Mouse (Mus musculus) limb, embryonic 12.5 days (tissue): Measurements from ENCODE around the gene Cdk19. TPM values are rescaled to one million over a fixed set of nuclear protein-coding genes. Genes with fewer than 3 reads are reported as not detected.

ENCODE experiments used
- ATAC-seq: fragments of 200-750 bp; cut with Nextera tagmentation; 2 replicates; pipeline ENCODE4 v1.8.0; 2017; ENCODE audit warnings: low read depth, moderate TSS enrichment; ENCODE audit not compliant: insufficient number of reproducible peaks, insufficient read depth, low FRiP score, low TSS enrichment
- H3K27ac ChIP-seq: fragments of 300-500 bp; sonication (generic); 2 replicates; pipeline ENCODE4 v1.5.1; 2016; ENCODE audit warnings: mild to moderate bottlenecking, moderate library complexity
- H3K27me3 ChIP-seq: fragments of 300-500 bp; sonication (generic); 2 replicates; pipeline ENCODE4 v1.6.1; 2016; ENCODE audit warnings: mild to moderate bottlenecking, moderate library complexity
- H3K36me3 ChIP-seq: fragments of 300-500 bp; sonication (generic); 2 replicates; pipeline ENCODE4 v1.6.1; 2016; ENCODE audit warnings: mild to moderate bottlenecking, moderate library complexity
- H3K4me1 ChIP-seq: fragments of 300-500 bp; sonication (generic); replicated peaks from 2 replicates; pipeline ENCODE4 v1.6.1; 2016
- H3K4me2 ChIP-seq: fragments of 300-500 bp; sonication (generic); 2 replicates; pipeline ENCODE4 v1.6.1; 2016; ENCODE audit warnings: mild to moderate bottlenecking, moderate library complexity
- H3K4me3 ChIP-seq: fragments of 300-500 bp; sonication (generic); replicated peaks from 2 replicates; pipeline ENCODE4 v1.5.1; 2016; ENCODE audit warnings: mild to moderate bottlenecking
- H3K9ac ChIP-seq: fragments of 300-500 bp; sonication (generic); replicated peaks from 2 replicates; pipeline ENCODE4 v1.6.1; 2016; ENCODE audit warnings: mild to moderate bottlenecking, moderate library complexity
- H3K9me3 ChIP-seq: fragments of 300-500 bp; sonication (generic); 2 replicates; pipeline ENCODE4 v1.6.1; 2016; ENCODE audit warnings: mild to moderate bottlenecking, moderate library complexity
- WGBS: fragments of 180-500 bp; shearing (Covaris S2); methylation state at CpG from one replicate; pipeline ENCODE4 v1.1.7; 2016; 5-methylcytosine and 5-hydroxymethylcytosine counted together
- polyA plus RNA-seq: library from polyadenylated mRNA; unstranded; fragments of >200 nt; fragmentation: Nextera tagmentation; extraction: Ambion mirVana; gene quantifications from 2 replicates; pipeline ENCODE4 v1.2.1, GENCODE M21; 2016

The Cdk19 gene
- polyA plus RNA-seq, 1 experiment from 2014 or later, result 15.7 TPM

DNA sequence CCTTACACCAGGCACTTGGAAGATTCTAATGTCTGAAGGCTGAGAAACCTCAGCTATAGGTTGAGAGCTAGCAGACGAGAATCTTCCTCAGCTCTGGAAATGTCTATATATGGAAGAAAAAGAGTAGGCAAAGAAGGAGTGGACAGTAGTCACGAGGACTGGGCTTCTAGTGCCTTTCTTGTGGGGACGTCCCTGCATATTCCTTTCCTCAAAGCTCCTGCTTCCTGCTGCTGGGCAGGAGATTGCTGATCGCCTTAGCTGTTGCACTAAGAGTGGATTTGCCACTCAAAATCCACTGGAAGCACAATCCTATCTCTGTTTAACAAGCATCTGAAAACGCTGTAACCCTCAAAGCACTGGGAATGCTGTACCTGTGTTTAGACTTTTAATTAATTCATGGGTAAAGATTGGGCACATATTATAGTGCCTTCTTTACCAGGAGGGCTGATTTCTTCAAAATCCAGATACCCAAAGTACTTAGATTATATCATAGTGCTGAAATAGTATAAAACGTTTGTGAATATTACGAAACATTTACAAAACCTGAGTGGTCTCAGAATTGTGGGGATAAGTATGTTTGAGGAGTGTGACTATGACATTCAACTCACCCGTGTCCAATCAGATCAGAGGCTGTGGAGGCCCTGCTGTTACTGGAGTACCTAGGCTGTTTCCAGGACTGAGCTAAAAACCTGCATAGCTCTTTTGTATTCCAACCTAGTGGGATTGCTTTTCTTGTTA, 128.0 kb downstream of the Cdk19 start:
- H3K4me2 ChIP-seq, result no peak overlapping the region
- H3K9ac ChIP-seq, result no peak overlapping the region
- 84% methylated on average over 8 of the region's 8 CpGs for WGBS
- H3K4me3 ChIP-seq, result no peak overlapping the region
- H3K4me1 ChIP-seq, result no peaks in the 10 kb centered on the region
- no peak for ATAC-seq
- no peaks in the 10 kb centered on the region for H3K27me3 ChIP-seq
- no peak overlapping the region for H3K27ac ChIP-seq
- H3K9me3 ChIP-seq, result no peaks in the 10 kb centered on the region
- H3K36me3 ChIP-seq, result peaks cover 22% of the 10 kb centered on the region

DNA sequence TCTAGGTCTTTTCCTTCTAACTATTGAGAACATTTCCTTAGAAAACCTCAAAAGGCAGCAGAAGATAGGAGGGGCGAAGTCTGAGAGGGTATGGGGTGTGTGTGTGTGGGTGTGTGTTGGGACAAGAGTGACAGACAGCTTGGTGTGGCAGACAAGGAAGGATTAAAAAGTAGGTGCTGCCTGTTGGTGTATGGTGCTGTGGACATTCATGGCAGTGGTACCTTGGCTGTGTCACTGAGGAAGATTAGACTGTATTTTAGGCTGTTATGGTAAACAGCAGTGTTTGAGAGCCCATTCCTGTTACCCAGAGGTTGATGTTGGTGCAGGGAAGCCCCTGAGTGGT, 128.5 kb downstream of the Cdk19 start:
- 90% methylated on average over 1 of the region's 1 CpGs for WGBS

GRCm38 (mm10) chr10:40469145-40469544, 129.8 kb downstream of the Cdk19 start:
- WGBS, result 89% methylated on average over 2 of the region's 2 CpGs
- no peak for ATAC-seq

More for the DNA sequence above, 128.5 kb downstream of the Cdk19 start:
- H3K9me3 ChIP-seq, result no peaks in the 10 kb centered on the region
- H3K36me3 ChIP-seq, result peaks cover 27% of the 10 kb centered on the region
- H3K4me3 ChIP-seq, result no peak overlapping the region
- H3K4me1 ChIP-seq, result no peaks in the 10 kb centered on the region
- H3K27ac ChIP-seq, result no peak overlapping the region
- no peaks in the 10 kb centered on the region for H3K27me3 ChIP-seq
- H3K9ac ChIP-seq, result no peak overlapping the region
- no peak for ATAC-seq
- no peak overlapping the region for H3K4me2 ChIP-seq

DNA sequence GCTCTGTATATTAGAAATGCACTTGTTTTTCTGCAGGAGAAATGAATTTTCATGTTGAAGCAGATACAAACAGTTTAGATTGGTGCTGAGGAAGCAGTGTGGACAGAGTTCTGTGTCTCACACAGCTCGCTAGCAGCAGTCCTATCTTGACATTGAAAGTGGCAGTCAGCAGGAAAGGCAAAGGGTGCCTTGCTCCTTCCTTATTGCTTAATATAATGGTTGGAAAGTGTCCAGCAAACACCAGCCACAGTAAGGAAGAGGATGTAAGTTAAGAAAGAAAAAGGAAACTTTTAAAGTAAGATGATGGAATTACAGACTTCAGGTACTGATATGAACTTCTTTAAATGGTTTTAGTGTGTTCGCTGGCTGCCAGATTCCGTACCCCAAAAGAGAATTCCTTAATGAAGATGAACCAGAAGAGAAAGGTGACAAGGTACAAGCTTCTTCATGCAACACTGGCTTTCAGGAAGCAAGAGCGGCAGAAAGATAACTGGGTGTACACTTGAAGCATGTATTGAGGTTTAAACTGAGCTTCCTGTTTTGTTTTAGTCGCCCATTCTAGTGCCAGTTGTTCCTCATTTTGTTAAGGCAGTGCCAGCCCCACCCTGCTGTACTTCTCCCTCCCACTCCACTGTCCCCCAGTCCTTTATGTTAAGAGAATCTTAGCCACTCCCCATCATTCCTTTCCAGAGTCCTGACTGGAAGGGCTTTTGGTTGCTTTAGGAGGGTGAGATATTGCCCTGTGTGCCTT, 137.3 kb downstream of the Cdk19 start:
- Histone ChIP-seq H3K4me2 (no peak overlapping the region), H3K4me1 (no peaks in the 10 kb centered on the region), H3K9ac (no peak overlapping the region), H3K36me3 (peaks cover 72% of the 10 kb centered on the region), H3K27ac (no peak overlapping the region), H3K27me3 (no peaks in the 10 kb centered on the region), H3K4me3 (no peak overlapping the region), H3K9me3 (no peaks in the 10 kb centered on the region)
- 90% methylated on average over 5 of the region's 5 CpGs for WGBS
- no peak for ATAC-seq

More at GRCm38 (mm10) chr10:40469145-40469544, 129.8 kb downstream of the Cdk19 start:
- peaks cover 36% of the 10 kb centered on the region for H3K36me3 ChIP-seq
- no peak overlapping the region for H3K4me3 ChIP-seq
- no peak overlapping the region for H3K4me2 ChIP-seq
- no peaks in the 10 kb centered on the region for H3K4me1 ChIP-seq
- H3K27ac ChIP-seq, result no peak overlapping the region
- no peaks in the 10 kb centered on the region for H3K27me3 ChIP-seq
- H3K9me3 ChIP-seq, result no peaks in the 10 kb centered on the region
- no peak overlapping the region for H3K9ac ChIP-seq

- WGBS, result 92% methylated on average over 18 of the region's 18 CpGs
- H3K36me3 ChIP-seq, result peaks cover 66% of the 10 kb centered on the region
Observed at GRCm38 (mm10) chr10:40477426-40478075, 138.2 kb downstream of the Cdk19 start.

GRCm38 (mm10) chr10:40478626-40479025, 139.3 kb downstream of the Cdk19 start:
- Histone ChIP-seq H3K27ac (no peak overlapping the region), H3K36me3 (peaks cover 62% of the 10 kb centered on the region)
- WGBS, result 97% methylated on average over 3 of the region's 3 CpGs

More at GRCm38 (mm10) chr10:40477426-40478075, 138.2 kb downstream of the Cdk19 start:
- no peaks in the 10 kb centered on the region for H3K9me3 ChIP-seq
- H3K4me3 ChIP-seq, result no peak overlapping the region
- H3K4me2 ChIP-seq, result no peak overlapping the region
- no peaks in the 10 kb centered on the region for H3K4me1 ChIP-seq
- ATAC-seq, result no peak
- no peak overlapping the region for H3K9ac ChIP-seq
- no peak overlapping the region for H3K27ac ChIP-seq
- no peaks in the 10 kb centered on the region for H3K27me3 ChIP-seq

GRCm38 (mm10) chr10:40479216-40479615, 139.9 kb downstream of the Cdk19 start:
- Histone ChIP-seq H3K36me3 (peaks cover 64% of the 10 kb centered on the region), H3K27ac (no peak overlapping the region), H3K4me2 (no peak overlapping the region), H3K4me3 (no peak overlapping the region), H3K9ac (no peak overlapping the region), H3K4me1 (no peaks in the 10 kb centered on the region), H3K27me3 (no peaks in the 10 kb centered on the region), H3K9me3 (no peaks in the 10 kb centered on the region)
- 86% methylated on average over 1 of the region's 1 CpGs for WGBS
- no peak for ATAC-seq

More at GRCm38 (mm10) chr10:40478626-40479025, 139.3 kb downstream of the Cdk19 start:
- no peak for ATAC-seq
- no peak overlapping the region for H3K4me3 ChIP-seq
- no peak overlapping the region for H3K9ac ChIP-seq
- no peaks in the 10 kb centered on the region for H3K9me3 ChIP-seq
- H3K27me3 ChIP-seq, result no peaks in the 10 kb centered on the region
- H3K4me2 ChIP-seq, result no peak overlapping the region
- H3K4me1 ChIP-seq, result no peaks in the 10 kb centered on the region

GRCm38 (mm10) chr10:40479621-40480193, 140.3 kb downstream of the Cdk19 start:
- no peak overlapping the region for H3K27ac ChIP-seq

DNA sequence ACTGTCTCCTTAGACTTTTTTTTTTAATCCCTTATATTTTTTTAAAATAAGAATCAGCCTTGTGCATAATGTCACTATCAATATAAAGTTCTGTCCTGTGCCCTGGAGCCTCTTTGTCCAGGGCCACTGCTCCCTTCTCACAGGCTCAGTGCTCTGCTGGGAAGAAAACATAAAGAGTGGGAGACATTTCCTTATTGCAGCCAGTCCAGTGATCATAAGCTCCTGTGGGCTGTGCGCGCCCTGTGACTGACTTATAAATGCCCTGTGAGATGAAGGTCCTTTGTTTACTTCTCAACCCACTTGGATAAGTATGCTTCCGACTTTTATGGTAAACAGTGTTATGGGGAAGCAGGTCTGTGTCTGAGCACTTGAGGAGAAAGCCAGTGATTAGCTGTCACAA, 142.2 kb downstream of the Cdk19 start:
- Histone ChIP-seq H3K36me3 (peaks cover 45% of the 10 kb centered on the region), H3K9ac (no peak overlapping the region), H3K27ac (no peak overlapping the region), H3K4me2 (no peak overlapping the region), H3K27me3 (no peaks in the 10 kb centered on the region), H3K4me3 (no peak overlapping the region), H3K9me3 (no peaks in the 10 kb centered on the region), H3K4me1 (no peaks in the 10 kb centered on the region)
- WGBS, result 90% methylated on average over 3 of the region's 3 CpGs
- no peak for ATAC-seq

More at GRCm38 (mm10) chr10:40479621-40480193, 140.3 kb downstream of the Cdk19 start:
- H3K4me2 ChIP-seq, result no peak overlapping the region
- H3K36me3 ChIP-seq, result peaks cover 61% of the 10 kb centered on the region
- no peak overlapping the region for H3K4me3 ChIP-seq
- H3K4me1 ChIP-seq, result no peaks in the 10 kb centered on the region
- no peak for ATAC-seq
- H3K27me3 ChIP-seq, result no peaks in the 10 kb centered on the region
- no peak overlapping the region for H3K9ac ChIP-seq
- WGBS, result 70% methylated on average over 8 of the region's 8 CpGs
- no peaks in the 10 kb centered on the region for H3K9me3 ChIP-seq

GRCm38 (mm10) chr10:40482285-40482684, 142.9 kb downstream of the Cdk19 start:
- no peak overlapping the region for H3K9ac ChIP-seq
- WGBS, result 84% methylated on average over 6 of the region's 6 CpGs
- H3K4me1 ChIP-seq, result no peaks in the 10 kb centered on the region
- H3K27me3 ChIP-seq, result no peaks in the 10 kb centered on the region
- no peaks in the 10 kb centered on the region for H3K9me3 ChIP-seq
- no peak overlapping the region for H3K27ac ChIP-seq
- H3K4me2 ChIP-seq, result no peak overlapping the region
- no peak overlapping the region for H3K4me3 ChIP-seq
- peaks cover 37% of the 10 kb centered on the region for H3K36me3 ChIP-seq
- ATAC-seq, result no peak
